Mouse (Mus musculus): ENCODE measurements around the gene Fbxo44.

DNA sequence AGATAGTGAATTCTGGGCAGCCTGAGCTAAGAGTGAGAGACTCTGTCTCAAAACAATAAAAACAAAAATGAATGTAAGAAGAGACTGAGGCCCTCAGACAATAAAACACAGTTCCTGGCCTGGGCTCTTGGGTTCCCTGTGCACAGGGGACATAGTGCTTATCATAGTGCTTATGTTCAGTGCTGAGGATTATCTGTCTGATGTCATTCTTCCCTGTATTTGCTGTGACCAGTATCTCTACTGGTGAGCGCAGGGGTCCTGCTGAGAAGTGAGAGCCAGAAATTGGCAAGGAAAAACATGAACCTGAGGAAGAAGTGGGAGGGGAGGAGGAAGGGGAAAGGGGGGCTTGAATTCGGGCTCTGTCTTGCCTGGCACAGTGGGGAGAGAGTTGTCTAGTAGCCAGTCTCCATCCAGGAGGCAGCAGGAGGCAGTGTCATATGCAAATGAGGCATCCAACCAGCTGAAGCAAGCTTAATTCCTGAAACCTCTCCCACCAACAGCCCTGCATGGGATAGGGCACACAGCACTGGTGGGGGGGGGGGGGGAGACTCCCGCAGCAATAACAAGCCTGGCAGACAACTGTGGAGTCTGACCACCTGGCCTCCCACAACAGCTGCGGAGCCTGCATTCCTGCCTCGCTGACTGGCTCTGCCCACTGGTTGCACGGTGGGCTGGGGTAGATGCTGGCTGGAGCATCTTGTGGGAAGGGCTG lies 38.1 kb downstream of the Fbxo44 start:
- TF ChIP-seq CTCF (IDR thresholded peaks at IDR 0.05; ENCODE audit: low read depth) (no peak), EP300 (IDR thresholded peaks at IDR 0.05; ENCODE audit: low read depth) (no peak)
